Mouse (Mus musculus) bone marrow macrophage, adult 2 months (primary cell): ENCODE results near the gene Bag6.

ENCODE experiments used
- CTCF ChIP-seq: IDR thresholded peaks from 2 replicates; pipeline ENCODE4 v1.5.1; 2012; ENCODE audit warnings: low read depth, mild to moderate bottlenecking, low read length, moderate library complexity
- POLR2A ChIP-seq: IDR thresholded peaks from 2 replicates; pipeline ENCODE4 v1.6.1; 2012; ENCODE audit warnings: mild to moderate bottlenecking, low read depth, low read length, borderline replicate concordance

DNA sequence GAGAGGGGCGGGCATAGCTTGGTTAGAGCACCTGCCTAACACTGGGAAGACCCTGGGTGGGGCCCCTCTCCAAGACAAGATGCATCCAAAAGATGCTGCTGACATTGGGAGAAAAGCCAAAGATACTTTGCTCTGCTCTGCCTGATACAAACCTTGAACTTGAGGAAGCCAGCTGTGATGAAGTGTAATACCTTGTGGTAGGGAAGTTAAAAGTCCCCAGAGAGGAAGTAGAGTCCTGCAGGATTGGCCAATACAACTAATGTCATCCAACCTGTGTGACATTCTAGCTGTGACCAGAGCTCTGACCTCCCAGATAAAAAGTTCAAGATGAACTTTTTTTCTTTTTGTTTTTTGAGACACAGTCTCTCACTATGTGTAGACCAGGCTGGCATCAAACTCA lies 9.9 kb upstream of the Bag6 start:
- no peak for TF ChIP-seq CTCF
- no peak for TF ChIP-seq POLR2A
